Mouse (Mus musculus): Measurements from ENCODE around the gene Apoa1. TPM values are rescaled to one million over a fixed set of nuclear protein-coding genes. Genes with fewer than 3 reads are reported as not detected.

Gene Apoa1
- polyA plus RNA-seq (2016; fragmentation: Nextera tagmentation; extraction: Ambion mirVana) = 2.4 and 4.4 TPM in 2 replicates

- Histone ChIP-seq H3K27ac (no peak within 1 kb of the TSS), H3K9ac (no peak within 1 kb of the TSS), H3K4me3 (no peak within 1 kb of the TSS), H3K27me3 (replicated peaks) (0 out of 2 replicates have a peak, but pooled peaks cover 3% of the 10 kb centered on the region), H3K4me2 (replicated peaks) (no peak within 1 kb of the TSS), H3K4me1 (peaks cover 8% of the 10 kb centered on the region), H3K36me3 (no peaks in the 10 kb centered on the region), H3K9me3 (no peaks in the 10 kb centered on the region)
- ATAC-seq (ENCODE audit: low FRiP score, low read depth) = no peak
- WGBS = 74% methylated on average over 9 of the region's 9 CpGs
These were observed at the start of gene Apoa1 for GRCm38 (mm10) chr9:46228491-46228890. Gene Apoa1 (plus strand): TSS chr9:46228580.

GRCm38 (mm10) chr9:46178595-46178994, 49.8 kb upstream of the Apoa1 start:
- no peaks in the 10 kb centered on the region for H3K27me3 ChIP-seq (replicated peaks)
- H3K4me1 ChIP-seq = peaks cover 7% of the 10 kb centered on the region
- H3K36me3 ChIP-seq = peaks cover 8% of the 10 kb centered on the region; the same call in 1 of the 2 replicates
- no peak overlapping the region for H3K4me2 ChIP-seq (replicated peaks)
- no peak for ATAC-seq (ENCODE audit: low FRiP score, low read depth)
- 90% methylated on average over 9 of the region's 9 CpGs for WGBS
- no peak overlapping the region for H3K9ac ChIP-seq
- no peak overlapping the region for H3K27ac ChIP-seq
- H3K4me3 ChIP-seq = no peak overlapping the region
- H3K9me3 ChIP-seq = no peaks in the 10 kb centered on the region

GRCm38 (mm10) chr9:46181297-46181696, 47.1 kb upstream of the Apoa1 start:
- Histone ChIP-seq H3K4me2 (replicated peaks) (no peak overlapping the region), H3K4me3 (no peak overlapping the region), H3K27me3 (replicated peaks) (no peaks in the 10 kb centered on the region), H3K36me3 (peaks cover 8% of the 10 kb centered on the region; the same call in 1 of the 2 replicates), H3K4me1 (peaks cover 7% of the 10 kb centered on the region), H3K27ac (no peak overlapping the region), H3K9ac (no peak overlapping the region), H3K9me3 (no peaks in the 10 kb centered on the region)
- 81% methylated on average over 8 of the region's 8 CpGs for WGBS
- ATAC-seq (ENCODE audit: low FRiP score, low read depth) = no peak

GRCm38 (mm10) chr9:46184542-46184941, 43.8 kb upstream of the Apoa1 start:
- Histone ChIP-seq H3K9ac (no peak overlapping the region), H3K4me3 (no peak overlapping the region), H3K4me1 (peaks cover 7% of the 10 kb centered on the region), H3K36me3 (no peaks in the 10 kb centered on the region), H3K4me2 (replicated peaks) (no peak overlapping the region), H3K9me3 (no peaks in the 10 kb centered on the region), H3K27ac (no peak overlapping the region), H3K27me3 (replicated peaks) (no peaks in the 10 kb centered on the region)
- 47% methylated on average over 5 of the region's 5 CpGs for WGBS
- no peak for ATAC-seq (ENCODE audit: low FRiP score, low read depth)

GRCm38 (mm10) chr9:46185191-46185590, 43.2 kb upstream of the Apoa1 start:
- peaks cover 7% of the 10 kb centered on the region for H3K4me1 ChIP-seq
- no peaks in the 10 kb centered on the region for H3K36me3 ChIP-seq
- H3K4me3 ChIP-seq = no peak overlapping the region
- WGBS = 46% methylated on average over 2 of the region's 2 CpGs
- no peaks in the 10 kb centered on the region for H3K27me3 ChIP-seq (replicated peaks)
- no peak overlapping the region for H3K27ac ChIP-seq
- ATAC-seq (ENCODE audit: low FRiP score, low read depth) = no peak
- no peaks in the 10 kb centered on the region for H3K9me3 ChIP-seq
- no peak overlapping the region for H3K9ac ChIP-seq
- no peak overlapping the region for H3K4me2 ChIP-seq (replicated peaks)

GRCm38 (mm10) chr9:46186387-46186786, 42.0 kb upstream of the Apoa1 start:
- WGBS = 78% methylated on average over 1 of the region's 1 CpGs

GRCm38 (mm10) chr9:46188370-46188769, 40.0 kb upstream of the Apoa1 start:
- 92% methylated on average over 4 of the region's 4 CpGs for WGBS
- ATAC-seq (ENCODE audit: low FRiP score, low read depth) = no peak
- Histone ChIP-seq H3K9me3 (no peaks in the 10 kb centered on the region), H3K9ac (no peak overlapping the region), H3K4me2 (replicated peaks) (no peak overlapping the region), H3K27ac (no peak overlapping the region), H3K4me1 (no peaks in the 10 kb centered on the region), H3K27me3 (replicated peaks) (no peaks in the 10 kb centered on the region), H3K4me3 (no peak overlapping the region), H3K36me3 (no peaks in the 10 kb centered on the region)

More at GRCm38 (mm10) chr9:46186387-46186786, 42.0 kb upstream of the Apoa1 start:
- Histone ChIP-seq H3K27ac (no peak overlapping the region), H3K4me1 (no peaks in the 10 kb centered on the region), H3K36me3 (no peaks in the 10 kb centered on the region), H3K4me3 (no peak overlapping the region), H3K27me3 (replicated peaks) (no peaks in the 10 kb centered on the region), H3K4me2 (replicated peaks) (no peak overlapping the region), H3K9ac (no peak overlapping the region), H3K9me3 (no peaks in the 10 kb centered on the region)
- ATAC-seq (ENCODE audit: low FRiP score, low read depth) = no peak

GRCm38 (mm10) chr9:46188956-46189355, 39.4 kb upstream of the Apoa1 start:
- Histone ChIP-seq H3K27me3 (replicated peaks) (no peaks in the 10 kb centered on the region), H3K36me3 (no peaks in the 10 kb centered on the region), H3K4me2 (replicated peaks) (no peak overlapping the region), H3K4me3 (no peak overlapping the region), H3K27ac (no peak overlapping the region), H3K4me1 (no peaks in the 10 kb centered on the region), H3K9ac (no peak overlapping the region), H3K9me3 (no peaks in the 10 kb centered on the region)
- ATAC-seq (ENCODE audit: low FRiP score, low read depth) = no peak
- 73% methylated on average over 5 of the region's 5 CpGs for WGBS

- ATAC-seq (ENCODE audit: low FRiP score, low read depth) = no peak
- no peak overlapping the region for H3K4me2 ChIP-seq (replicated peaks)
- H3K4me3 ChIP-seq = no peak overlapping the region
- H3K36me3 ChIP-seq = 0 out of 2 replicates have a peak, but pooled peaks cover 2% of the 10 kb centered on the region
- no peaks in the 10 kb centered on the region for H3K27me3 ChIP-seq (replicated peaks)
- H3K9me3 ChIP-seq = no peaks in the 10 kb centered on the region
- no peak overlapping the region for H3K27ac ChIP-seq
- WGBS = 90% methylated on average over 10 of the region's 10 CpGs
- H3K9ac ChIP-seq = no peak overlapping the region
- no peaks in the 10 kb centered on the region for H3K4me1 ChIP-seq
These were observed 39.0 kb upstream of the Apoa1 start for GRCm38 (mm10) chr9:46189381-46189780.

GRCm38 (mm10) chr9:46191234-46191633, 37.1 kb upstream of the Apoa1 start:
- no peak overlapping the region for H3K4me3 ChIP-seq
- peaks cover 16% of the 10 kb centered on the region for H3K36me3 ChIP-seq
- no peak overlapping the region for H3K27ac ChIP-seq
- WGBS = 78% methylated on average over 8 of the region's 8 CpGs
- no peak overlapping the region for H3K4me2 ChIP-seq (replicated peaks)
- H3K4me1 ChIP-seq = no peaks in the 10 kb centered on the region
- H3K27me3 ChIP-seq (replicated peaks) = no peaks in the 10 kb centered on the region
- no peak for ATAC-seq (ENCODE audit: low FRiP score, low read depth)
- H3K9ac ChIP-seq = no peak overlapping the region
- no peaks in the 10 kb centered on the region for H3K9me3 ChIP-seq

GRCm38 (mm10) chr9:46191644-46192043, 36.7 kb upstream of the Apoa1 start:
- Histone ChIP-seq H3K27ac (no peak overlapping the region), H3K4me1 (no peaks in the 10 kb centered on the region), H3K4me3 (no peak overlapping the region), H3K27me3 (replicated peaks) (no peaks in the 10 kb centered on the region), H3K36me3 (peaks cover 16% of the 10 kb centered on the region), H3K9ac (no peak overlapping the region), H3K9me3 (no peaks in the 10 kb centered on the region), H3K4me2 (replicated peaks) (no peak overlapping the region)
- 50% methylated on average over 1 of the region's 1 CpGs for WGBS
- ATAC-seq (ENCODE audit: low FRiP score, low read depth) = no peak

- no peak overlapping the region for H3K9ac ChIP-seq
- H3K4me1 ChIP-seq = no peaks in the 10 kb centered on the region
- no peaks in the 10 kb centered on the region for H3K9me3 ChIP-seq
- H3K27me3 ChIP-seq (replicated peaks) = no peaks in the 10 kb centered on the region
- ATAC-seq (ENCODE audit: low FRiP score, low read depth) = no peak
- no peak overlapping the region for H3K4me2 ChIP-seq (replicated peaks)
- peaks cover 16% of the 10 kb centered on the region for H3K36me3 ChIP-seq
- WGBS = 89% methylated on average over 6 of the region's 6 CpGs
- H3K4me3 ChIP-seq = no peak overlapping the region
- H3K27ac ChIP-seq = no peak overlapping the region
These were observed 35.7 kb upstream of the Apoa1 start for GRCm38 (mm10) chr9:46192642-46193041.

- Histone ChIP-seq H3K4me2 (replicated peaks) (no peak overlapping the region), H3K36me3 (peaks cover 34% of the 10 kb centered on the region), H3K4me3 (no peak overlapping the region), H3K27me3 (replicated peaks) (no peaks in the 10 kb centered on the region), H3K4me1 (no peaks in the 10 kb centered on the region), H3K9ac (no peak overlapping the region), H3K27ac (no peak overlapping the region), H3K9me3 (no peaks in the 10 kb centered on the region)
- WGBS = 85% methylated on average over 9 of the region's 9 CpGs
- ATAC-seq (ENCODE audit: low FRiP score, low read depth) = no peak
These were observed 33.6 kb upstream of the Apoa1 start for GRCm38 (mm10) chr9:46194809-46195208.

Measured in neural tube, embryonic 12.5 days (tissue).